Mouse (Mus musculus): ENCODE results near the gene Pole4.

DNA sequence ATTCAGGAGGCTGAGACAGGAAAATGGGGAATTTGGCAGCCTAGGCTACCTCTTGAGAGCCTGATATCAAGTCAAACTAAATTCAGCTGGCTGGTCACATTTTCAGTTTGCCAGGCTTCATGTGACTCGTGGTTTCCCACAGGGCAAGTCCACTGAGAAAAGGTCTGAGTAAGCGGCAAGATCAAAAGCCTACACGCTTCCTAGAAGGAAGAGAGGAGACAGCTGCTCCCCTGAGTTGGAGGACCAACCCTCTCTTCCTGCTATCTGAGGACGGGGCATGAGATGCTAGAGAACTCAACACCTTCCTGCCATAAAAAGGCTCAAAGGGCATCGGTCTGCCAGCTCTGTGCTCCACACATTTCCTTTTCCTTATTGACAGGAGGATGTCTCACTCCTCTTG is 41.9 kb upstream of the Pole4 start:
- TF ChIP-seq CTCF (IDR thresholded peaks at IDR 0.05; ENCODE audit: control insufficient read depth, insufficient read depth, low read length) = no peak
- TF ChIP-seq POLR2A (IDR thresholded peaks at IDR 0.05; ENCODE audit: borderline replicate concordance, control insufficient read depth, low read depth, low read length) = no peak
